Mouse (Mus musculus) skeletal muscle tissue, adult 2 months (tissue): ENCODE measurements around the gene Nmt1.

Experiments used
- DNase-seq: peaks from one replicate; pipeline ENCODE4 v3.0.0-alpha.2; 2012; ENCODE audit warnings: low read depth, low spot score

Nmt1 gene

GRCm38 (mm10) chr11:103076581-103076980 lies 48.6 kb downstream of the Nmt1 start:
- no peak for DNase-seq

- no peak for DNase-seq
These were observed 50.1 kb downstream of the Nmt1 start for GRCm38 (mm10) chr11:103078131-103078530.

- DNase-seq: no peak
These were observed 52.5 kb downstream of the Nmt1 start for GRCm38 (mm10) chr11:103080323-103081091.

- no peak for DNase-seq
These were observed 53.6 kb downstream of the Nmt1 start for GRCm38 (mm10) chr11:103081631-103082030.

GRCm38 (mm10) chr11:103093306-103093705 lies 65.3 kb downstream of the Nmt1 start:
- DNase-seq: no peak

GRCm38 (mm10) chr11:103093862-103094833 lies 66.2 kb downstream of the Nmt1 start:
- DNase-seq: no peak

- no peak for DNase-seq
These were observed 67.2 kb downstream of the Nmt1 start for GRCm38 (mm10) chr11:103095107-103095670.

- no peak for DNase-seq
These were observed 67.8 kb downstream of the Nmt1 start for GRCm38 (mm10) chr11:103095801-103096200.

- no peak for DNase-seq
These were observed 69.2 kb downstream of the Nmt1 start for GRCm38 (mm10) chr11:103096979-103097894.

- no peak for DNase-seq
These were observed 70.7 kb downstream of the Nmt1 start for GRCm38 (mm10) chr11:103098531-103099190.

- no peak for DNase-seq
These were observed 71.5 kb downstream of the Nmt1 start for GRCm38 (mm10) chr11:103099352-103099940.

GRCm38 (mm10) chr11:103100361-103100760 lies 72.4 kb downstream of the Nmt1 start:
- DNase-seq: no peak

- peak; percentile 79 for DNase-seq
These were observed 73.5 kb downstream of the Nmt1 start, which contains the start of the genes Plcd3 and Acbd4 for GRCm38 (mm10) chr11:103101481-103101865. TSS of gene Plcd3 (minus strand) at chr11:103101658. TSS of gene Acbd4 (plus strand) at chr11:103101682.

GRCm38 (mm10) chr11:103101866-103102501 lies 74.0 kb downstream of the Nmt1 start:
- peak; percentile 73 for DNase-seq

- peak; percentile 98 for DNase-seq
These were observed 74.8 kb downstream of the Nmt1 start for GRCm38 (mm10) chr11:103102725-103103349.

GRCm38 (mm10) chr11:103103621-103104020 lies 75.6 kb downstream of the Nmt1 start:
- DNase-seq: no peak

GRCm38 (mm10) chr11:103104469-103104868 lies 76.5 kb downstream of the Nmt1 start:
- no peak for DNase-seq

- no peak for DNase-seq
These were observed 77.3 kb downstream of the Nmt1 start for GRCm38 (mm10) chr11:103105180-103105725.

GRCm38 (mm10) chr11:103105810-103106209 lies 77.8 kb downstream of the Nmt1 start:
- DNase-seq: no peak
